Mouse (Mus musculus): ENCODE data around the gene Aldh3b1.
A peak's percentile ranks its signal among the peaks of the same experiment; 100 is the strongest.
"Not testable (repeated sequence)": the region's sequence is repeated elsewhere in the genome, so short reads cannot be mapped to it uniquely, and the experiment has no call there.

Gene Aldh3b1

DNA sequence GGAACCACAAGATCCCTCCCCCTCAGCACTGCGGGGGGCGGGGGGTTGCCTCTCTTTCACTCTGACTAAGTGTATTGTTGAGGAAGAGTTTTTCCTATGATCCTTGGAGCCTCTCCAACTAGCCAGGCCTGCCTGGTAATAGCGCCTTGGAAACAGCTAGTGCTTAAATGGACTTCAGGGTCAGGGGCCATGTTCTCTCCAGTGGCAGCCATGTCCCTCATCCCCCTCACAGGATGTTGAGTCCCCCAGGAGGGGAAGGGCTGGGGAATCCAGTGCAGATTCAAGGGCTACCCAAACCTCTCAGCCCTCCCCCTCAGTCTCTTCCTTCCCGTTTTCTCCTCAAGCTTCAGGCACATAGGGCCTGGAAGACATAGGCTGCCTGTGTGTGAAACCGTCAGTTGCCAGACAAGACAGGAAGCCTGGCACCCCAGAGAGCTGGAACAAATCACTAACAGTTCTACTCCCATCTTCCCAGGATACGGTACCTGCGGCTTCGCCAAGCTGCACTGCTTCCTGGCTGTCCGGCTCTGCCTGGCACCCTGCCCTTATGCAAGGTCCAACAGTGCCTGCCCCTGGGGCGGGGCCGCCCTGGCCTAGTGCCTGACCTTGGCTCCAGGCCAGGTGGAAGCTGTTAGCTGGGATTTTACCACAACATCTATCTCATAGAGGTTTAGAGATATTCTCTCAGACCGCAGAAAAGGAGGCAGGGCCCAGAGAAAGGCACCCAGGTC lies at the start of gene Aldh3b1:
Gene Aldh3b1, minus strand, starts transcription at position 598 of the 731 bp plus-strand sequence.
- DNase-seq (ENCODE audit: low read depth, low spot score), result peak; percentile 89

DNA sequence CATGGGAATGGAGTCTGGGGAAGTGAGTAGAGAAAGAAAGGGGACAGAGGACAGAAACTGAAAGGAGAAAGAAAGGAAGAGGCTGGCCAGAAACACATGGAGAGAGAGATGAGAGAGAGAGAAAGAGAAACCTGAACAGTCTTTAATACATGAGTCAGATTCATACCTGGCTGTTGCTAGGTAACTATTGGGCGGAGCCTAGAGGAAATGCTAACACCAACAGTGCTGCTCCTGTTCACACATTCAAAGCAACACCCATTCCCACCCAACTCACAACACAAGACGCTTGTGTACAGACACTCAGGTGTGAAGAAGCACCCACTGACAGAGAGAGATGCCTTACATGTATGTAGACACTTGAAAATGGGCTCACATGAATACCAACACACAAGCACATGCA lies 46.3 kb upstream of the Aldh3b1 start:
- no peak for DNase-seq (ENCODE audit: low read depth, low spot score)

DNA sequence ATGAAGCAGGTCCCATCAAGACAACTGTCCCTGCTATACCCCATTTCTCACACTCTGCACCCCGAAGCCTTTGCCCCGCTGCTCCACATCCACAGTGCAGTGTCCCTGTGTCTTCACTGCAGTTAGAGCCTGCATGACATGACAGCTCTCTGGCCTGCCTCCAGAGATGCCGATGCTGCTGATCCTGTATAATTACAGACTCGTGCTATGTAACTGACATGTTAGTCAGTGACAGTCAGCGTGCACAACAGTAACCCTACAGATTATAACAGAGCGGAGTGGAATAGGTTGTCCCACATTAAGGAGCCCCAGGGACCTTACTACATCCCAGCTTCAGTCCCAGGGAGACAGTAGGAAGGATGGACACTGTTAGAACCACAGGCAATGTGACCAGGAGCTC lies 45.0 kb upstream of the Aldh3b1 start:
- DNase-seq (ENCODE audit: low read depth, low spot score), result not testable (repeated sequence)

DNA sequence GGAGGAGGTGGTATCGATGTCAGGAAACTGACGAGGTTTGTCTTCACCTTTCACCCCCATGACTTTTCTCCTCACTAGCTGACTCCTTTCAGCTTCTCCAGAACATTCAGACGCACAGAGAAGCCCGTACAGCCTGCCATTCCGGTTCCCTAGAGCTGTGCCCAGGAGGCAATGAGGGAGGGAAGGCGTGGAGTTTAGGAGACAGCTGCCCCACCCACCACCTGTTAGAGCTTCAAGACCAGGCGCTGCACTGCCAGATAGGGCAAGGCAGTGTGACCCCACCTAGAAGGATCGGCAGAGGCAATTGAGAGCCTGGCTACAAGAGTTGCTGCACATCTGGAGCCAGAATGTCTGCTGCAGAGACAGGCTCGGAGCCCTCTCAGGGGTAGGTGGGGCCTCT lies 42.6 kb upstream of the Aldh3b1 start, which contains the start of gene Aldh3b2:
Gene Aldh3b2, plus strand, starts transcription at position 100 of the 400 bp plus-strand sequence.
- no peak for DNase-seq (ENCODE audit: low read depth, low spot score)

DNA sequence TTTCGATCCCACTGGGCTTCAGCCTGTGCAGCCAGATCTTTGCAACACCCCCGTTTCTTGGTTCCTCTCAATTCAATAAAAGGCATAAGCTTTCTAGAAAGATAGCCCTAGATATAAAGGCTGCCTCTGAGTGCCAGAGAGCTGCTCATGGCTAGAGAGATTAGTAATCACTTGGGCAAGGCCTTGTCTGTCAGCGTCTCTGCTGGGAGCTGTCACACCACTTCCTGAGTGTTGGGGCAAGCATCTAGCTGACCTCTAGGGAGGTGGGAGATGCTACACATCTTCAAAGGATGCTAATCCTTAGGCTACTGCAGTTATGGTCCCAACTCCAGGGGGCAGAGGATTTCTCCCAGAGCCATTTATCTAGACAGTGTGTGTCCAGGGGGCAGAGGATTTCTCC lies 37.6 kb upstream of the Aldh3b1 start:
- no peak for DNase-seq (ENCODE audit: low read depth, low spot score)

DNA sequence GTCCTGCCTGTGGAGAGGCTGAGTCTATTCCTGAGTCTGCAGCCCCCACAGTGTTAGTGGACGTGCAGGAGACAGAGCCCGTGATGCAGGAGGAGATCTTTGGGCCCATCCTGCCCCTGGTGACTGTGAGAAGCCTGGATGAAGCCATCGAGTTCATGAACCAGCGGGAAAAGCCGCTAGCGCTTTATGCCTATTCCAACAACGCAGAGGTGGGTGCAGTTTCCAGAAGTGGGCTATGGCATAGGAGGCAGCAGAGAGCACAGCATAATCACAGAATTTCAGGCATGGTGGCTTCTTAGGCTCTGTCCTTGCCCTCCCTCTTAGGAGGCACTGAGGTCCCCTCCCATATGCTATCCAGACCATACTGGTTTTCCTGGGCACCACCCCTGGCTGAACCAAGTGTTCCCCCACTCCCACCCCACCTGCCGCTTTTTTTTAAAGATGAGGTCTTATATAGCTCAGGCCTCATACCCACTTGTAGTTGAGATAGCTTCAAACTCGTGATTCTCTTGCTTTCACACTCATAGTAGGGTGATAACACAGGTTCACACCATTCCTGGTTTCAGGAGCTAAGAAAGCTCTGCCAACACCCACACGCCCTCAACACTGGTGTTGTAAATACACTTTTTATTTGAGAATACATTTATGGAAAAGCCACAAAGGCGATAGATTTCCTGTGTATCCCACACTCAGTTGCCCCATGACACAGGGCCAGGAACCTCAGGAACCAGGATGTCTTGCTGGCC lies 36.9 kb upstream of the Aldh3b1 start:
- no peak for DNase-seq (ENCODE audit: low read depth, low spot score)

DNA sequence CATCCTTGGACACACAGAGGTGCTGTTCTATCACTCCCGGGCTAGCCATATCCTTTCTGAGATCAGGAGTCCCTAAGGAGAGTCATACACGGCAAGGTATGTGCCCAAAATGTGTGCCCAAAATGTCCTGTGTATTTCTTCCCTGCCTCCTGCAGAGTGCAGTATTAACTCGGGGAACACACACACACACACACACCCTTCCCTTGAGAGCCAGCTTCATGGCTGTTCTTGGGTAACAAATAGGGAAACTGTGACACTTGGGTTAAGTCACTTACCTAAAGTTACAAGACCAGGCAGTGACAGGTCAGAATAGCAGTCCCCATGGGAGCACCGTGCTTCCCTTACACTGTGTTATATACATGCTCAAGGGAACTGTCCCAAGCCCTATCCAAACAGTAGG lies 34.4 kb upstream of the Aldh3b1 start:
- no peak for DNase-seq (ENCODE audit: low read depth, low spot score)

DNA sequence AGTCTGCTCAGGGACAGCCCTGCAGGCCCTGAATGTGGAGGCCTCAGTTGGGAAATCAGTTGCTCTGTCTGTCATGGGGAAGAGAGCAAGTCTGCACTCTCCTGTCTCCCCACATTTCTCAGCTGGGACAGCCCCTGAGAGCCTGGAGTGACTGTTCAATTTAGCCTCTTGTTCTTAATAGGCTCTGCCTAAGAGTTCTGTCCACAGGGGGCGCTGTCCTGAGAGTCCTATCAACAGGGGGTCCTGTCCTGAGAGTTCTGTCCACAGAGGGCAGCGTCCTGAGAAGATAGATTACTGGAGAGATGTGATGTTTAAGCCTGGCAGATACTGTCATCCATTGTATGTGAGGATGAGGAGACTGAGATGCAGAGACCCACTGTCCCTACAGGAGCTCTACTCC lies 32.9 kb upstream of the Aldh3b1 start:
- DNase-seq (ENCODE audit: low read depth, low spot score), result peak; percentile 40

DNA sequence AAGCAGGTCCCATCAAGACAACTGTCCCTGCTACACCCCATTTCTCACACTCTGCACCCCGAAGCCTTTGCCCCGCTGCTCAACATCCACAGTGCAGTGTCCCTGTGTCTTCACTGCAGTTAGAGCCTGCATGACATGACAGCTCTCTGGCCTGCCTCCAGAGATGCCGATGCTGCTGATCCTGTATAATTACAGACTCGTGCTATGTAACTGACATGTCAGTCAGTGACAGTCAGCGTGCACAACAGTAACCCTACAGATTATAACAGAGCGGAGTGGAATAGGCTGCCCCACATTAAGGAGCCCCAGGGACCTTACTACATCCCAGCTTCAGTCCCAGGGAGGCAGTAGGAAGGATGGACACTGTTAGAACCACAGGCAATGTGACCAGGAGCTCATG lies 32.2 kb upstream of the Aldh3b1 start:
- not testable (repeated sequence) for DNase-seq (ENCODE audit: low read depth, low spot score)

DNA sequence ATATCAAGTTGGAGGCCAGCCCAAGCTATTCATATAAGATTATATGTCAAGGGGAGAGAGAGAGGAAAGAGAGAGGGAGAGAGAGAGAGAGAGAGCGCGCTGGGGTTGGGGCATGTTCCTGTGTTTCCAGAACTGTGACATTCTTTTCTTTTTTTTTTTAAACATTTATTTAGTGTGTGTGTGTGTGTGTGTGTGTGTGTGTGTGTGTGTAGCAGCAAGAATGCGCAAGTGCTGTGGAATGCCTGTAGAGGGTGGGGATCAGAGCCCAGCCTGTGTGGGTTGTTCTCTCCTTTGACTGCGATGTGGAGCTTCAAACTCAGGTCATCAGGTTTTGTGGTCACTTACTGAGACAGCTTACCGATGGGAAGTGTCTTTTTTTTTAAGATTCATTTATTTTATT lies 30.6 kb upstream of the Aldh3b1 start:
- no peak for DNase-seq (ENCODE audit: low read depth, low spot score)

DNA sequence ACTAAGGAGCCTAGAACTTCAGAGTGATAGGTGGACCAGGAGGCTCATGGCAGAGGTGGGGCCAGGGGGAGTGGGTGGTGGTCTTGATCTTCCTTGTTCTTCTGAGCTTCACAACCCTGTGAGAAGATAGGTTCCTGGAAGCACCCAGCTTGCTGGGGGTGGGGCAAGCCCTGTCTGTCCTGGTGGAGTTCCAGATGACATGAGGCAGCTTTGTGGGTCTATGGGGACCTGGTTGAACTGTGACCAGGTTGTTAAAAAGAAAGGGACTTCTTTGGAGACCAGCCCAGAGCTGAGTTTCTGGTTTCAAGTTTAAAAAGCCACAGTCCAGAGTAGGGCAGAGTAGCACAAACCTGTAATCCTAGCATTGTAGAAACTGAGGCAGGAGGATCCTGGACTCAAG lies 29.4 kb upstream of the Aldh3b1 start:
- DNase-seq (ENCODE audit: low read depth, low spot score), result no peak

DNA sequence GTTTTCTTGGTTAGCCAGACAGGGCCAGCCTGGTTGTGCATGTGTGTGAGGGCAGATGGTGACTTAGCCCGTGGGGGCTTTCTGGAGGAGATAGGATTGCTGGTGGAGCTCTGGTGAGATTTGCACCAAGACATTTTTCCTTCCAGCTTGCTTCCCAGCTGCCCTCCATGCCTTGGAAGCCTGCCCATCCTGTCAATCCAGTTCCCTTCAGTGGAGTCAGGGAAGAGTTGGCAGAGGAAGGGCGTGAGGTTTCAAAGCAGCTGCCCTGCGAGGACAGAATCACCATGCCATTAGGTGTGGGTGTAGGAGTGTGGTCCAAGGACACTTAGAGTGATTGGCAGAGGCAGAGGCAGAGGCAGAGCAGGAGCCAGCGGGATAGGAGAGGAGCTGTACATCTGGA lies 28.9 kb upstream of the Aldh3b1 start, which contains the start of gene Aldh3b3:
Gene Aldh3b3, plus strand, starts transcription at position 176 of the 400 bp plus-strand sequence.
- no peak for DNase-seq (ENCODE audit: low read depth, low spot score)

DNA sequence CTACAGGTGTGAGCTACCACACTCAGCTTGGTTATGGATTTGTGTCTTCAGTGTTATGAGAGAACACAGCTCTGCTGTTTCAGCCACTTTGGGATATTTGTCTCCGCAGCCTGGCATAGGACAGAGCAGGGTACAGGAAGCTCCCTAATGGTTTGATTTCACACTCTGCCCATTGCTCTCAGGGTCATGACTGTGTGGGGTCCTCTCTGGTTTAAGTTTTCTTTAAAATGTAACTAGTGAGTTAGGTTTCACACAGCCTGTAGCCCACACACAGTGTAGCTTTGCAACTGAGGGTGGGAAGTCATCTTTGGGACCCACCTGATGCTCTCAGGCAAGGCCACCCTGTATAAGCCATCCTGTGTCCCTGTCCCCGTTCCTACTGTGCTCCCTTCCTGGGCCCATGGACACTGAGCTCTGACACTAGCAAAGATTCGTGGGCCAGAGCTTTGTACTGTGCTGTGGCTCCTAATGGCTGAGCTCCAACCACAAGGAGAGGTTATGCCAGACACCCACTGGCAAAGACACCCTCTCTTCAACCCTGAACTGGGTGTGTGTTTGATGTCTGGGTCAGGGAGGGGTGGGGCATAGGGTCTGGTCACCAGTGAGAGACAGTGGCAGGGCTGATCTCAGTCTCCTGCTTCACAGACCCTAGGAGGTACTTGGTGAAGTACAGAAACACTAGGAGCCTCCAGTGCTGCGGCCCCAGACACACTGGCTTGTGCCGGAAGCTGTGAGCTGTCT lies 27.9 kb upstream of the Aldh3b1 start:
- not testable (repeated sequence) for DNase-seq (ENCODE audit: low read depth, low spot score)

DNA sequence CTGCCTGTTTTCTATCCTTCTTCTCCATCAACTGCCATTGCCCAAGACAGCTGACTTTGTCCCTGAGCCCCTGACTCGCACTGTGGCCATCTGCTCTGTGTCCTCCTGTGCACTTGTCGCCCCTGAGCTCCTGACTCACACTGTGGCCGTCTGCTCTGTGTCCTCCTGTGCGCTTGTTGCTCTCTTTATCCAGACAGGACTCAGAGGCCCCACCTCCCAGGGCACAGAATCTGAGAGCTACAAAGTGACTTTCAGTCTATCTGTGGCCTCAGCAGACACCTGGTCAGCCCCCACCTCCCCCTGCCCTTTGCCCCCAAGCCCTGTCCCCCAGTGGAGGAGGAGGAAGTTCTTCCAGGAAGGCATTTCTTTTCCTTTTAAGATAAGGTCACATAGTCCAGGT lies 26.2 kb upstream of the Aldh3b1 start:
- no peak for DNase-seq (ENCODE audit: low read depth, low spot score)

DNA sequence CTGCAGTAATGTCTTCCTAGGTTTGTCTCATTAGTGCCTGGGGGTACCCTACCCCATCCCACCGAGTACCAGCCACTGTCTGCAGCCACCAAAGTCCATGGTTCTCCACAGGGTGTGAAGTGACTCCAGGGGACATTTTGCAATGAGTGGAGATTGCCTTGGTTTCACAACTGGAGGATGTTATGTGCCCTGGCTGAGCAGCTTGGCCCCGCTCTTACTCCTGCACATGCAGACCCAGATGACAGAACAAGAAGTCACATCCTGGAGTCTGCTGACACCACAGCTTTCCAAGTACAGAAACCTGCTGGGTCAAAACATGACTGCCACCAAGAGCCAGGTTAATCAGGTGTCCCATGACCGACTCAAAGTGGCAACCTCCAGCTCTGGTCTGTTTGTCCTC lies 25.4 kb upstream of the Aldh3b1 start:
- DNase-seq (ENCODE audit: low read depth, low spot score), result no peak

DNA sequence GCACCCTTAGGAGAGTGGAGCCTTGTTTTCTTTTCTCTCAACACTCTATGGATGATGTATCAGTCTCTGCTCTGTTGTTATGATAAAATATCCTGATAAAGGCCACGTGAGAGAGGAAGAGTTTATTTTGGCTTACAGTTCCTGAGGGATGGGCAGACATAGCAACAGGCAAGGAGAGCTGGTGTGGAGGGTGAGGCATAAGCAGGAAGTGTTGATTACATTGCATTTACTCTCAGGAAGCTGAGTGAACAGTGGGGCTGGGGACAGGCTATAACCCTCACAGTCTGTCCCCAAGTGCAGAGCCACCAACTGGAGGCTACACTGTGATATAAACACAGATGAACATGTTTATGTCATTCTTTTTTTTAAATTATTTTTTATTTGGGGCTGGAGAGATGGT lies 22.5 kb upstream of the Aldh3b1 start:
- no peak for DNase-seq (ENCODE audit: low read depth, low spot score)

DNA sequence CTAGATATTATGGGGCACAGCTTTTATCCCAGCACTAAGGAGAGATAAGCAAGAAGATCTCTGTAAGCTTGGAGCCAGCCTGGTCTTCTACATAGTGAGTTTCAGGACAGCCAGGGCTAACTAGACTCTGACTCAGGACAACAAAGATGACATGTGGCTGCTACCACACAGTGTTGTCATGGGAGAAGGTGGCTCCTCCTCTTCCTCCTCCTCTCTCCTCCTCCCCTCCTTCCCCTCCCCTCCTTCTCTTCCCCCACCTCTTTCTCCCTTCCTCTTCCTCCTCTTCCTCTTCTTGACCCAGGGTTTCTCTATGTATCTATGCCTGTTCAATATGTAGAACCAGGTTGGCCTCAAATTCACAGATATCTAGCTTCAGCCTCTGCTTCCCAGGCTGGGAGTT lies 21.9 kb upstream of the Aldh3b1 start:
- no peak for DNase-seq (ENCODE audit: low read depth, low spot score)

DNA sequence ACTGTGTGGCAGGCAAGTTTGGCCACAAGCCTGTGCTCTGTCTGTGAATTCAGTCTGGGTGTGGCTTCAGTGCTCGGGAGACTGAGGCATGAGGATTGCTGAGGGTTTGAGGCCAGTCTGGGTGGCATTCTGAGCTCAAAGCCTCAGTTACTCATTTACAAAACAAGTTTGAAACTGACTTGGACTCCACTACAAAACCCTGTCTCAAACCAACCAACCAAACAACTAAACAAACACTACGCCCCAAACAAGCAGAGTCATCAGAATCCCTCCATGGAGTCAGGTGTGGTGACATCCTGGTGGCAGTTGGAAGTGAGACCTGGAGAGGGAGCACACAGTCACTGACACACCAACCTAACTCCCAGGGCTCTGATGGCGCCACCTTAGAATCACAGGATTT lies 20.7 kb upstream of the Aldh3b1 start:
- DNase-seq (ENCODE audit: low read depth, low spot score), result no peak

DNA sequence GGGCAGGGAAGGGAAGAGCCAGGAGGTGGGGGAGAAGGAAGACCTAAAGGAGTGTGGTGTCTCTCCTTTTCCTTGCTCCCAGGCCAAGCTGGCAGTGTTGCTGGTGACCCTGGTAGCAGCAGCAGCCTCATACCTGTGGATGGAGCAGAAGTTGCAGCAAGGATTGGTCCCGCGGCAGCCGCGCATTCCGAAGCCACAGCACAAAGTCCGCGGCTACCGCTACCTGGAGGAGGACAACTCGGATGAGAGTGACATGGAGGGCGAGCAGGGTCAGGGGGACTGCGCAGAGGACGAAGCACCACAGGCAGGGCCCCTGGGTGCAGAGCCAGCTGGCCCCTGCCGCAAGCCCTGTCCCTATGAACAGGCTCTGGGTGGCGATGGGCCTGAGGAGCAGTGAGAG lies 18.9 kb upstream of the Aldh3b1 start:
- no peak for DNase-seq (ENCODE audit: low read depth, low spot score)

DNA sequence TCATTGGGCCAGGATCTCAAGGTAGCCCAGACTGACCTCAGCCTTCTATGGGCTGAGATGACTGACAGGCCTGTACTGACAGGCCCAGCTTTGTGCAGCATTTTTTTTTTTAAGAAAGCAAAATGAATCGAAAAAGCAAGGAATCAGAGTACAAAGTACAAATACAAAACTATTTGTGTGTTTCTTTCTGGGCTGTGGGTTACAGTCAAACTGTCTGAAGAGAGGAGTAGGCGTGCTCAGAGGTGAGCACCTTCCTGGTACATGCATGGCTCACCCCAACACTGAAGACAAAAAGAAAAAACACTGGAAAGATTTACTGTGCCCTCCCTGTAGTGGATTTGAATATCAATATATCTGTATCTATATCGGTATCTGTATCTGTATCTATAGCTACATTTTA lies 18.2 kb upstream of the Aldh3b1 start:
- DNase-seq (ENCODE audit: low read depth, low spot score), result no peak

DNA sequence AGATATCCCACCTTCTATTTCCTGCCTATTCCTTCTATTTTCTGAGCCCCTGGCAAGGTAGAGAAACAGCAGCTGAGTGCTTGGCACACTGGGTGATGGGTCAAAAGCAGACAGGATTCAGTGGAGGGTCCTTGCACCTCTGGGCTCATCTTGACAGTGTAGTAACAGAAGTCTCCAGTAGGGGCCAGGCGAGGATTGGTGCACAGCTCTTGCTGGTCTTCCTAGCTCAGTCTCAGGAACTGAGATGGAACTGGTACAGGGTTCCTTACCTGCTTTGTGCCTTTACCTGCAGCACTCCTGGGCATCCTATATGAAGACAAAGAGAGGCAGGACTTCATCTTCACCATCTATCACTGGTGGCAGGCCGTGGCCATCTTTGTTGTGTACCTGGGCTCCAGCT lies 17.1 kb upstream of the Aldh3b1 start:
- DNase-seq (ENCODE audit: low read depth, low spot score), result peak; percentile 84

DNA sequence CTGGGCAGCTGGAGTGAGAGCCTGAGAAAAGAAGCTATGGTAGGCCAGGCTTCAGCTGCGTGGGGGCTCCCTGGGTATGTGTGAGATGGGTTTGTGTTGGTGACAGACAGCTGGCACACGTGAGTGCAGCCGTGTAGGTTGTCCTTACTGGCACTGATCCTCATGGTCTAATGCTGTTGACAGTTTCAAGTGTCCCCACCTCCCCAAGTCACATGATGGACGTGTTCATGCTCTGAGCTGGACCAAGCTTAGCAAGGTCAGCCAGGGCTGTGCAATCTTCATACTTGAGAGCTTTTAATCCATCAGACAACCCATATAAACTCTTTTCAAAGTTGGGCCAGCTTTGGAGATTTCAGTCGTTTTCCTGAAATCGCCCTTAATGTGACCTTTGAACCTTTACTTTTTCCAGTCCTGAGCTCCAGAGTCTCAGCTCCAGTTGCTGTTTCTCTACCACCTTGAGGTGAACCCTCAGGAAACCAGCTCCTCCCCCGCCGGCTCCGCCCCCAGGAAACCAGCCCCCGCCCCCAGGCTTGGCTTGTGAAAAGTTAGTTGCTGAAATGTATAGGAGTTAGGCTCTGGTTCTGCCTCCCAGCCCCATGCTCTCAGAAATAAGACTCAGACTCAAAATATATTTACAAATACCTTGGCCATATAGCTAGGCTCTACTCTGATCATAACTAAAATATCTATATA lies 16.4 kb upstream of the Aldh3b1 start:
- no peak for DNase-seq (ENCODE audit: low read depth, low spot score)

Data from 3T3-L1 (cell line).